Mouse (Mus musculus) ES-E14 (cell line): ENCODE data around the gene Ndufc1.

ENCODE experiments used
- CHD2 ChIP-seq: IDR thresholded peaks from 2 replicates; pipeline ENCODE4 v1.6.1; 2014; ENCODE audit warnings: mild to moderate bottlenecking, low read depth, low read length, inconsistent platforms
- HCFC1 ChIP-seq: IDR thresholded peaks from 2 replicates; pipeline ENCODE4 v1.6.1; 2012; ENCODE audit warnings: low read length, inconsistent platforms, borderline replicate concordance; ENCODE audit not compliant: insufficient read depth
- MAFK ChIP-seq: IDR thresholded peaks from 2 replicates; pipeline ENCODE4 v1.6.1; 2014; ENCODE audit warnings: mild to moderate bottlenecking, low read depth, low read length, inconsistent platforms; ENCODE audit not compliant: insufficient read depth
- ZC3H11A ChIP-seq: IDR thresholded peaks from 2 replicates; pipeline ENCODE4 v1.6.1; 2012; ENCODE audit warnings: low read depth, mild to moderate bottlenecking, inconsistent platforms, low read length, borderline replicate concordance

GRCm38 (mm10) chr3:51425394-51425793 is 16.6 kb upstream of the Ndufc1 start:
- TF ChIP-seq HCFC1 (no peak), ZC3H11A (no peak), CHD2 (no peak), MAFK (no peak)
